Mouse (Mus musculus) CH12.LX (cell line): Measurements from ENCODE around the gene Pafah1b3. TPM values are rescaled to one million over a fixed set of nuclear protein-coding genes. Genes with fewer than 3 reads are reported as not detected.

Experiments used
- DNase-seq: peaks from one replicate; pipeline ENCODE4 v3.0.0-alpha.2; 2013; ENCODE audit errors: extremely low read depth
- H3K27ac ChIP-seq: 2 replicates; pipeline ENCODE4 v1.5.1; 2012; ENCODE audit warnings: low read depth, mild to moderate bottlenecking, control low read depth, moderate library complexity; ENCODE audit not compliant: insufficient read depth
- H3K27me3 ChIP-seq: replicated peaks from 2 replicates; pipeline ENCODE3; 2012; ENCODE audit warnings: inconsistent platforms
- H3K36me3 ChIP-seq, 2 experiments: replicated peaks in 1 of 2; 2 replicates each; pipeline versions ENCODE3 to v1.6.1; 2012; ENCODE audit warnings: inconsistent platforms in 1 of 2, low read length in 1 of 2, mild to moderate bottlenecking in 1 of 2, mixed read lengths in 1 of 2, moderate library complexity in 1 of 2; ENCODE audit not compliant: control insufficient read depth in 1 of 2, insufficient read depth in 1 of 2
- H3K4me1 ChIP-seq, 2 experiments: 2 replicates each; pipeline ENCODE4 v1.6.1; 2012; ENCODE audit warnings: inconsistent platforms in 1 of 2, moderate library complexity in 1 of 2; ENCODE audit not compliant: insufficient read depth in 2 of 2, control insufficient read depth in 1 of 2
- H3K4me2 ChIP-seq: 2 replicates; pipeline ENCODE4 v1.6.1; 2012; ENCODE audit warnings: low read depth, mild to moderate bottlenecking, control low read depth; ENCODE audit not compliant: poor library complexity, insufficient read depth, severe bottlenecking
- H3K4me3 ChIP-seq, 3 experiments: fragments of 150-350 bp in 1 of 3; sonication (generic) in 1 of 3; replicated peaks in 1 of 3; 2 replicates each; pipeline versions ENCODE3 to v1.5.1; 2011 to 2012; ENCODE audit warnings: low read depth in 2 of 3, low read length in 2 of 3, mild to moderate bottlenecking in 2 of 3, moderate library complexity in 2 of 3, control low read depth in 1 of 3, improper control_type of control experiment in 1 of 3, inconsistent platforms in 1 of 3, mixed read lengths in 1 of 3; ENCODE audit not compliant: poor library complexity in 1 of 3
- H3K79me2 ChIP-seq: replicated peaks from 2 replicates; pipeline ENCODE4 v1.6.1; 2012; ENCODE audit warnings: mild to moderate bottlenecking, moderate library complexity; ENCODE audit not compliant: control insufficient read depth, poor library complexity, insufficient read depth, severe bottlenecking; ENCODE audit errors: extremely low read depth
- H3K9ac ChIP-seq: 2 replicates; pipeline ENCODE4 v1.6.1; 2012; ENCODE audit warnings: low read depth, mild to moderate bottlenecking, control low read depth, moderate library complexity; ENCODE audit not compliant: insufficient read depth
- H3K9me3 ChIP-seq: replicated peaks from 2 replicates; pipeline ENCODE3; 2012; ENCODE audit warnings: low read length, inconsistent platforms, mixed read lengths
- BHLHE40 ChIP-seq: IDR thresholded peaks from 2 replicates; pipeline ENCODE4 v1.6.1; 2011; ENCODE audit warnings: mild to moderate bottlenecking, low read depth, low read length, improper control_type of control experiment
- CHD1 ChIP-seq: IDR thresholded peaks from 2 replicates; pipeline ENCODE4 v1.6.1; 2012; ENCODE audit warnings: low read depth, low read length, improper control_type of control experiment, inconsistent platforms
- CHD2 ChIP-seq: IDR thresholded peaks from 2 replicates; pipeline ENCODE4 v1.6.1; 2011; ENCODE audit warnings: low read length, improper control_type of control experiment
- CTCF ChIP-seq, 2 experiments: IDR thresholded peaks in 1 of 2; conservative IDR thresholded peaks in 1 of 2; 2 replicates each; pipeline ENCODE4 v1.5.1; 2011 to 2012; ENCODE audit warnings: low read depth in 2 of 2, low read length in 2 of 2, improper control_type of control experiment in 1 of 2, inconsistent platforms in 1 of 2, mild to moderate bottlenecking in 1 of 2, moderate library complexity in 1 of 2
- ELF1 ChIP-seq: IDR thresholded peaks from 2 replicates; pipeline ENCODE4 v1.6.1; 2014; ENCODE audit warnings: low read depth, mild to moderate bottlenecking, inconsistent platforms, low read length, improper control_type of control experiment
- EP300 ChIP-seq: IDR thresholded peaks from 2 replicates; pipeline ENCODE4 v1.6.1; 2011; ENCODE audit warnings: low read length, improper control_type of control experiment
- ETS1 ChIP-seq: conservative IDR thresholded peaks from 2 replicates; pipeline ENCODE4 v1.6.1; 2012; ENCODE audit warnings: low read depth, mild to moderate bottlenecking, inconsistent platforms, low read length, improper control_type of control experiment, moderate library complexity
- GABPA ChIP-seq: IDR thresholded peaks from 2 replicates; pipeline ENCODE4 v1.6.1; 2012; ENCODE audit warnings: low read depth, low read length, improper control_type of control experiment, inconsistent platforms; ENCODE audit not compliant: insufficient replicate concordance
- HCFC1 ChIP-seq: IDR thresholded peaks from 2 replicates; pipeline ENCODE4 v1.6.1; 2012; ENCODE audit warnings: low read depth, mild to moderate bottlenecking, inconsistent platforms, low read length, improper control_type of control experiment
- IRF4 ChIP-seq: IDR thresholded peaks from 2 replicates; pipeline ENCODE4 v1.6.1; 2014; ENCODE audit warnings: low read depth, mild to moderate bottlenecking, inconsistent platforms, low read length, improper control_type of control experiment
- JUN ChIP-seq: IDR thresholded peaks from 2 replicates; pipeline ENCODE4 v1.6.1; 2011; ENCODE audit warnings: low read depth, mild to moderate bottlenecking, low read length, improper control_type of control experiment, moderate library complexity; ENCODE audit not compliant: insufficient read depth
- JUND ChIP-seq: conservative IDR thresholded peaks from 2 replicates; pipeline ENCODE4 v1.6.1; 2011; ENCODE audit warnings: low read depth, low read length, improper control_type of control experiment
- KAT2A ChIP-seq: IDR thresholded peaks from 2 replicates; pipeline ENCODE4 v1.6.1; 2012; ENCODE audit warnings: low read length, improper control_type of control experiment, inconsistent platforms; ENCODE audit not compliant: insufficient replicate concordance
- MAX ChIP-seq: IDR thresholded peaks from 2 replicates; pipeline ENCODE4 v1.6.1; 2011; ENCODE audit warnings: low read length, improper control_type of control experiment
- MAZ ChIP-seq: IDR thresholded peaks from 2 replicates; pipeline ENCODE4 v1.6.1; 2012; ENCODE audit warnings: low read depth, mild to moderate bottlenecking, inconsistent platforms, low read length, improper control_type of control experiment, moderate library complexity
- MEF2A ChIP-seq: IDR thresholded peaks from 2 replicates; pipeline ENCODE4 v1.6.1; 2014; ENCODE audit warnings: low read depth, mild to moderate bottlenecking, inconsistent platforms, low read length, improper control_type of control experiment, borderline replicate concordance
- MXI1 ChIP-seq: IDR thresholded peaks from 2 replicates; pipeline ENCODE4 v1.6.1; 2011; ENCODE audit warnings: mild to moderate bottlenecking, low read depth, low read length, improper control_type of control experiment
- MYC ChIP-seq: IDR thresholded peaks from 2 replicates; pipeline ENCODE4 v1.6.1; 2011; ENCODE audit warnings: low read depth, mild to moderate bottlenecking, improper control_type of control experiment, low read length
- NELFE ChIP-seq: IDR thresholded peaks from 2 replicates; pipeline ENCODE4 v1.6.1; 2011; ENCODE audit warnings: low read depth, low read length, improper control_type of control experiment
- POLR2A ChIP-seq: IDR thresholded peaks from 2 replicates; pipeline ENCODE4 v1.6.1; 2011; ENCODE audit warnings: low read depth, mild to moderate bottlenecking, improper control_type of control experiment, low read length
- RCOR1 ChIP-seq: conservative IDR thresholded peaks from 2 replicates; pipeline ENCODE4 v1.6.1; 2012; ENCODE audit warnings: low read depth, mild to moderate bottlenecking, inconsistent platforms, low read length, improper control_type of control experiment
- SIN3A ChIP-seq: IDR thresholded peaks from 2 replicates; pipeline ENCODE4 v1.6.1; 2012; ENCODE audit warnings: low read length, improper control_type of control experiment, inconsistent platforms
- SMC3 ChIP-seq: IDR thresholded peaks from 2 replicates; pipeline ENCODE4 v1.6.1; 2011; ENCODE audit warnings: low read depth, low read length, improper control_type of control experiment
- TBP ChIP-seq: conservative IDR thresholded peaks from 2 replicates; pipeline ENCODE4 v1.6.1; 2011; ENCODE audit warnings: low read depth, low read length, improper control_type of control experiment
- TCF12 ChIP-seq: IDR thresholded peaks from 2 replicates; pipeline ENCODE4 v1.6.1; 2014; ENCODE audit warnings: low read depth, mild to moderate bottlenecking, inconsistent platforms, low read length, improper control_type of control experiment
- UBTF ChIP-seq: IDR thresholded peaks from 2 replicates; pipeline ENCODE4 v1.6.1; 2012; ENCODE audit warnings: low read depth, mild to moderate bottlenecking, inconsistent platforms, low read length, improper control_type of control experiment, moderate library complexity
- USF1 ChIP-seq: IDR thresholded peaks from 2 replicates; pipeline ENCODE4 v1.6.1; 2014; ENCODE audit warnings: low read depth, mild to moderate bottlenecking, inconsistent platforms, low read length, improper control_type of control experiment
- USF2 ChIP-seq: conservative IDR thresholded peaks from 2 replicates; pipeline ENCODE4 v1.6.1; 2011; ENCODE audit warnings: low read depth, low read length, improper control_type of control experiment
- ZKSCAN1 ChIP-seq: IDR thresholded peaks from 2 replicates; pipeline ENCODE4 v1.6.1; 2012; ENCODE audit warnings: low read depth, inconsistent platforms, low read length, improper control_type of control experiment, borderline replicate concordance
- ZMIZ1 ChIP-seq: IDR thresholded peaks from 2 replicates; pipeline ENCODE4 v1.6.1; 2012; ENCODE audit warnings: low read depth, mild to moderate bottlenecking, inconsistent platforms, low read length, improper control_type of control experiment
- ZNF384 ChIP-seq: IDR thresholded peaks from 2 replicates; pipeline ENCODE4 v1.6.1; 2012; ENCODE audit warnings: low read depth, low read length, improper control_type of control experiment, inconsistent platforms
- dilution Hi-C: fragments of 300-500 bp; cut with MboI; formaldehyde crosslinking; loops from 2 replicates; pipeline ENCODE4 v1.14.3; 2020; ENCODE audit warnings: low sequenced_read_pairs; ENCODE audit not compliant: extremely low pct_unique_long_range_greater_than_20kb, extremely low pct_ligation_motif_present
- in situ Hi-C: fragments of 300-500 bp; cut with MboI; formaldehyde crosslinking; loops from 3 replicates; pipeline ENCODE4 v1.14.3; 2019; ENCODE audit warnings: low sequenced_read_pairs, low pct_ligation_motif_present, low pct_unique_long_range_greater_than_20kb, mixed read lengths
- polyA plus RNA-seq: library from polyadenylated mRNA; unstranded; fragments of >175 nt; gene quantifications from 2 replicates; pipeline ENCODE4 v1.2.1, GENCODE M21; 2012; ENCODE audit warnings: low read depth; ENCODE audit not compliant: insufficient read length
- total RNA-seq, 2 experiments: library from RNA; depleted of rRNA; stranded (reverse); fragments of 300-350 nt in 1 of 2; fragments of >200 nt in 1 of 2; gene quantifications; 2 replicates each; pipeline ENCODE4 v1.2.3; 2012 to 2014

The Pafah1b3 gene
- total and polyA plus RNA-seq, 3 experiments = 5.9 to 50.2 (median 17.6) TPM

DNA sequence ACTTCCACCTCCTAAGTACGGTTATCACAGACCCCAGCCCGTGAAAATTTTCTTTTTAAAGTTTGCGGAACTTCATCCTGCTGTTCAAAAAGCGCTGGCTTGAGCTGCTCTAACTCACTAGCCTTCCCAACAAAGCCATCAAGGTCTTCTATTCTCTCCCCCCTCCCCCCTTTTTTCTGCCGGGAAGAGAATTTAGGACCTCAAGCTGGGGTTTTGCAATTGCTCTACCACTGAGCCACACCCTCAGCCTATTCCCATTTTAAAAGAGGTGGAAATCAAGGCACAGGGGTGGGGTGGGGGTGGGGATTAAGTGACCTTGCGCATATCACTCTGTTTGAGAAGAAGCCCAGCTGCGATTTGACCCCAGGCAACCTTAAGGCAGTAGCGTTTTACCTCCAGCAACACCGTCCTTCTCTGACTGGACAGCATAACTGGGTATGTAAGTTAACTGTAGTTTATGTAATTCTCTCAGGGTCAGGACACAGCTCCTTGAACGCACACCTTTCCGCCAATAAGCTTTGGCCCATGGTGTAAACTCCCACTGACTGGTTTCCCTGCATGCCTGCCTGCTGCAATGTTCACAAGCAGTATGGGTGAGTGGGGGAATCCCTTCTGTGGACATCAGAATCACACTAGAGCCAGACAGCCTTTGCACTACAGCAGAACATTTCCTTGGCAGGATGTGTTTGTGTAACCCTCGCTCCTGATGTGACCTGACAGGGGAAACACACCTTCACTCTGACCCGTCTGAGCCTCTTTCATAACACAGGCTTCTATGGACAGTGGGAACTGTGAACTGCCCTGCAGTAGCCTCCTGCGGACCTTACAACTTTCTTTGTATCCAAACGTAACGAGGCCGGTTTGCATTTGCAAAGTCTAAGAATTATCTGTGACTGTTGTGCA lies 33.6 kb downstream of the Pafah1b3 start:
- H3K4me1 ChIP-seq = peaks cover 0 to 9% of the 10 kb centered on the region in 2 experiments; a peak in 3 of 4 replicates
- H3K9ac ChIP-seq = no peak overlapping the region
- in situ Hi-C loops = no loop called here
- H3K27me3 ChIP-seq = no peaks in the 10 kb centered on the region
- no peak for DNase-seq
- dilution Hi-C loops = no loop called here
- H3K27ac ChIP-seq = no peak overlapping the region
- no peak overlapping the region for H3K4me3 ChIP-seq
- no peak overlapping the region for H3K4me2 ChIP-seq
- no peaks in the 10 kb centered on the region for H3K36me3 ChIP-seq
- no peaks in the 10 kb centered on the region for H3K9me3 ChIP-seq
- TF ChIP-seq SMC3 (no peak), JUN (no peak), CHD1 (no peak), MXI1 (no peak), MAZ (no peak), POLR2A (no peak), TBP (no peak), RCOR1 (no peak), NELFE (no peak), HCFC1 (no peak), TCF12 (no peak), ZMIZ1 (no peak), EP300 (no peak), ELF1 (no peak), ETS1 (no peak), ZNF384 (no peak), USF1 (no peak), BHLHE40 (no peak)
- H3K79me2 ChIP-seq = 0 out of 2 replicates have a peak, but pooled peaks cover 2% of the 10 kb centered on the region

DNA sequence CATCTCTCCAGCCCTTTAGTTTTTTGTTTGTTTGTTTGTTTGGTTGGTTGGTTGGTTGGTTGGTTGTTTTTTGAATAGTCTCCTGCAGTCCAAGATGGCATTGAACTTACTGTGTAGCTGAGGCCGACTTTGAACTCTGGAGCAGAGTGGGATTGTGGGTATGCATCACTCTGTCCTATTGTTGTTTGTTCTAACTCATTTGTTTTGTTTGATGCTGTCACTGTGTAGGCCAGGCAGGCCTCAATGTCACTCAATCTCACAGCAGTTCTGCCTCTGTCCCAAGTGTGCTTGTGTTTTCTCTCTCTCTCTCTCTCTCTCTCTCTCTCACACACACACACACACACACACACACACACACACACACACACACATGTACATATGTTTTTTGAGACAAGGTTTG lies 35.9 kb downstream of the Pafah1b3 start:
- Histone ChIP-seq H3K4me1 (peaks cover 0 to 6% of the 10 kb centered on the region in 2 experiments; a peak in 3 of 4 replicates), H3K4me2 (no peak overlapping the region), H3K27me3 (no peaks in the 10 kb centered on the region), H3K9ac (no peak overlapping the region), H3K4me3 (no peak overlapping the region), H3K27ac (no peak overlapping the region), H3K36me3 (no peaks in the 10 kb centered on the region), H3K79me2 (no peaks in the 10 kb centered on the region), H3K9me3 (no peaks in the 10 kb centered on the region)
- dilution Hi-C loops (no loop called here), in situ Hi-C loops (no loop called here)
- DNase-seq = no peak
- no peak for TF ChIP-seq CTCF (conservative IDR thresholded peaks at IDR 0.05 in 1 of 2, IDR thresholded peaks at IDR 0.05 in 1 of 2; ENCODE audit: low read depth in 2 of 2, low read length in 2 of 2)
- TF ChIP-seq SIN3A = no peak
- no peak for TF ChIP-seq MAZ
- no peak for TF ChIP-seq USF2
- no peak for TF ChIP-seq USF1
- TF ChIP-seq JUND = no peak
- TF ChIP-seq ZKSCAN1 = no peak
- no peak for TF ChIP-seq IRF4
- TF ChIP-seq UBTF = no peak
- TF ChIP-seq MAX = no peak
- TF ChIP-seq CHD2 = no peak
- no peak for TF ChIP-seq NELFE
- no peak for TF ChIP-seq GABPA
- TF ChIP-seq MYC = no peak
- no peak for TF ChIP-seq EP300
- no peak for TF ChIP-seq POLR2A
- no peak for TF ChIP-seq MEF2A
- no peak for TF ChIP-seq ETS1
- no peak for TF ChIP-seq KAT2A
